Mouse (Mus musculus): ENCODE results near the gene Gm2a.

DNA sequence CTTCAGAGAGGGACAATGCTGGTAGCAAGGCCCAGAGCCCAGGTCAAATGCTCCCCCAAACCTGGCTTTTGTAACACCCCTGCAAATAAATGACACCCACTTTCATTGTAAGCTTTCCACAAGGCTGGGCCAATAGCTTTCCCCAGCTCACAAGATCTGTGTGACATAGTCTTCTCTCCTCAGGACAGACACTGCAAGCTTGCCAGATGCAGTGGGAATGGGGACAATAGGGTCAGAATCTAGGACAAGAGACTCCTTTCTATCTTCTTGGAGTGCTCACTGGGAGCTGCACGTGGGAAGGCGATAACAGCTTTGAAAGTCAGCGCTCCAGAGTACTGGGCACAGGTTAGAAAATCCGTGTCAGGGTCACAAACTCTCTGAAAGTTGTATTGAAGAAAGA is 18.7 kb upstream of the Gm2a start:
- TF ChIP-seq POLR2A (IDR thresholded peaks at IDR 0.05; ENCODE audit: control insufficient read depth, extremely low read depth, insufficient read depth, low read length, poor library complexity) (no peak), CTCF (IDR thresholded peaks at IDR 0.05; ENCODE audit: borderline replicate concordance, control insufficient read depth, extremely low read depth, insufficient read depth, low read length, poor library complexity) (no peak)

All from thymus, adult 2 months (tissue).